Mouse (Mus musculus) megakaryocyte progenitor cell, adult 5-6 weeks (primary cell): Measurements from ENCODE around the gene Selplg. TPM values are rescaled to one million over a fixed set of nuclear protein-coding genes. Genes with fewer than 3 reads are reported as not detected.
A peak's percentile ranks its signal among the peaks of the same experiment; 100 is the strongest.

Experiments
- ATAC-seq: replicated peaks from 2 replicates; pipeline ENCODE4 v1.8.0; 2016; ENCODE audit warnings: mild to moderate bottlenecking, moderate TSS enrichment, inconsistent platforms; ENCODE audit not compliant: poor library complexity
- total RNA-seq, 2 experiments: library from RNA; stranded (forward) in 1 of 2; stranded (reverse) in 1 of 2; fragments of 157-497, 149-512 nt in 1 of 2; fragments of 200-1000 nt in 1 of 2; gene quantifications; 2 replicates each; pipeline versions ENCODE4 v1.2.3 to v1.2.4; 2015 to 2017

Gene Selplg
- total RNA-seq, 2 experiments from 2014 or later: 99.0 to 244 TPM

DNA sequence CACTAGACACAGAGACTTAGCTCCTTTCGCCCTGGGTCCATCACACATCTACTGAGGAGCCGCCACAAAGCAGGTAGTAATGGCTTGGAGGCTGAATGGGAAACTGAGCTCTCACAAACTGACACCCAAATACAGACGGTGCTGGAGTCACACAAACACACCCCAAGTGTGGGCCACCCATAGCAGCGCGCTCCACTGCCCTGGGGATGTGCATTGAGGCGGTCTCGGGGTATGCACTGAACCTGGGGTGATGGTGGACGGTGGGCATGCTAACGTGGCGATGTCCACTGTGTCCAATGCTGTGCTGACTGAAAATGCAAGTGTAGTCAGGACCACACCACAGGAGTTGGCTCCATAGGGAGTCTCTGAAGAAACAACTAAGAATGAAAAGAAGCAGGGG is 22.7 kb upstream of the Selplg start:
- ATAC-seq: no peak

DNA sequence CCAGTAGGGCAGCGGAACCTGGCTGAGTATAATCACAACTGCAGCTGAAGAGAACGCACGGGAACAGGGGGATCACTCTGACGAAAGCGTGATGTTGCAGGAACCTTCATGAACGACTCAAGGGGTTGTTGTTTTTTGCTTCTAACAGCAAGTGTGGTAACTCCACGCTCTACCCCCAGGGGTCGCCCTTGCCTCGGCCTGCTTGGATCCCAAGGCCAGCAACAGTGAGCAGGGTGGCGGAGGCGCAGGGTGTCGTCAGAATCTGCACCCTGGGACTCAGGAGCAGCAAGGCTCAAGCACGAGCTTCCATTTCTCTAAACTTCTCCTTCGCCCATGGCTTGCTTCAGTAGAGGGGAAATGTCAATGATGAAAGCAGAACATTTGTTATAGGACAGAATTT is 22.1 kb upstream of the Selplg start:
- peak; percentile 78 for ATAC-seq

GRCm38 (mm10) chr5:113853541-113853940 is 21.1 kb upstream of the Selplg start:
- no peak for ATAC-seq

DNA sequence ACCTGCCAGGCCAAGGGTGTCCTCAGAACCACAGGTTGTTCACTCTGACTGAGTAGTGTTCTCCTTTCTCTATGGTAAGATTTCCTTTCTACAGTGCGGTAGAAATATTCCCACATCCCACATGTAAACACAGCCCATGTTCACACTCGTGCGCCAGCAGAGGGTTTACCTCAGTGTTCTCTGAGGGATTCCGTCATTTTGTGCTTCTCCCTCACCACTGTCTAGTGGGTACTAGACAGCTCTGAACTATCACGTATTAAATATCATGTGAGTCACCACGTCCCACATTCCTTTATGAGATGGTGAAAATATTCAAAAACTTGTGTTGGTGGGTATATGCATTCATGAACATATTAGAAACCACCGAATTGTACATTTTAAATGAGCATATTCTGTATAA is 20.0 kb upstream of the Selplg start:
- ATAC-seq: no peak

GRCm38 (mm10) chr5:113850680-113851230 is 18.3 kb upstream of the Selplg start:
- ATAC-seq: peak; percentile 75

DNA sequence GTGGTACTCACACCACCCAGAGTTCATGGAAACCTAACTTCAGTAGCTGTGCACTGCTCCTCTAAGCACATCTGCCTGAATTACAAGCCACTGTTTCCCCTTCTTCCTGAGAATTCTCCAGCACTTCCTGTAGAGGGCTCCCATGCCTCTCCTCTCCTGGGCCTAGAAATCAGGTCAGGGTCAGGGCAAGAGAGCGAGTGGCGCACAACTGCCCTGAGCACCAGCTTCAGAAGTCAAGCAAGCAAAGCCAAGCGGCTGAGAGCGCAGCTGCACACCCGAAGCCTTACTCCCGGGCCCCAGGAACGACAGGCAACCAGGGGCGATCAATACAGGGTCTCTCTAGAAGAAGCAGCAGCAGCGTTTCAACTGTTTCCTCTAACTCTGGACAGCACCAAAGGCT is 15.2 kb upstream of the Selplg start:
- ATAC-seq: no peak

- ATAC-seq: peak; percentile 62
Measured at GRCm38 (mm10) chr5:113846656-113847055, 14.2 kb upstream of the Selplg start.

DNA sequence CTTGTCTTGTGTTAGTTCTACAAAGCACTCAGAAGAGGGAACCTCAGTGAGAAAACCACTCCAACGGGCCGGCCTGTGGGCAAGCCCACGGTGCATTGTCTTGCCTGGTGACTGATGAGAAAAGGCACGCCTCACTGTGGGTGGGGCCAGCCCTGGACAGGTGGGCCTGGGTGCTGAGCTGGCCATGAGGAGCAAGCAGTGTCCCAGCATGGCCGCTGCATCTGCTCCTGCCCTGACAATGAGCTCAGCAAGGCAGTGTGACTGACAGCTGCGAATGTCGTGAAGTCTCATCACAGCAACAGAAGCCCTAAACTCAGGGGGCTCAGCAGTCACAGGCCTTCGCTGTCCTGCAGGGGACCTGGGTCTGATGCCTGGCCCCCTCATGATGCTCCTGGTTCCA is 13.2 kb upstream of the Selplg start:
- ATAC-seq: no peak

GRCm38 (mm10) chr5:113844721-113845120 is 12.3 kb upstream of the Selplg start:
- ATAC-seq: peak; percentile 60

DNA sequence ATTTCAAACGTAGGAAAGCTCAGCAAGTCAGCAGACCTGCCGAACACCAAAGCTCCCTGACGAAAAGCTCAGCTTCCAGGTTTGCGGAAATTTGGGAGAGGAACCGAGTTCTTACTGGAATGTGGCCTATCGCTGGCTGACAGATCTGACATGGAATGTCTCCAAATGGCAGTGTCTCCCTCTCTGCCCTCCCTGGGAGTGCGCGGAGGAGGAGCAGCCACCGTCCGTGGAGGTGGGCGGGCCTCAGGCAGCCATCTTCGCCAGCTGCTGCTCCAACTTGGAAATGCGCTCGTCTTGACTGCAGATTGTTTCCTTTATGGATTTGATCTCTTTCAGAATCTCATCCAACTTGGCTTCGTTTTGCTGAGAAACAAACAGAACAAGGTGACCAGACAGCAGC is 11.7 kb upstream of the Selplg start:
- no peak for ATAC-seq

DNA sequence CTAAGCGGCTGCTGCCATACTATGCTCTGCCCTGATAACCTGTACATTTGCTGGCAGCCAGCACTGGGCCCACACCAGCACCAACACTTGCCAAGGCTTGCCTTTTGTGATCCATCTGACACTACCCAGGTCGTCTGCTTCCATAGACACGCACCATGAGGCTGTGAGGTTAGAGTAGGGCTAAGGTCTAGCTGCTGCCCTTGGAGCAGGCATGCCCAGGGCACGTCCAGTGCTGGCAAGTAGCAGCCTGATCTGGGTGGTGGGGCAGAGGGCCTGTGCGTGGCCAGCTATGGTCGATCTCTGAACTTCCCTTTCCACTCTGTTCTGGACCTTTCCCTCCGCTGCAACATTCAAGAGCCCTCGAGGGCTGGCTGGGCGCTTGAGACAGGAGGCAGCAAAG is 10.5 kb upstream of the Selplg start:
- ATAC-seq: no peak

DNA sequence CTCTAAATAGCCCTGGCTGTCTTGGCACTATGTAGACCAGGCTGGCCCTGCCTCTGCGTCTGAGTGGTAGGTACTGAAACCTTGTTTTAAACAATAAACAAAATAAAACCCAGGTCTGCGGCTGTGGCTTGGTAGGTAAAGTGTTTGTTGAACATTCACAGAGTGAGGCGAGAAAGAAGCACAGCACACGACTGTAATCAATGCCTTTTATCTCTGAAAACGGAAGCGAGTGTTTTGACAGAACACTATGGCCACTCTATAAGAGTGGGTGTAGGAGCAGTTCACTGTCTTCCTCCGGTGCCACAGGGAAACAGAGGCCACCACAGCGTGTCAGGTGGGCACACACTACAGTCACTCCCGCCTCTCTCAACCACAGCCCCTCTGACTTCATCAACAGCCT is 9.8 kb upstream of the Selplg start:
- peak; percentile 17 for ATAC-seq

GRCm38 (mm10) chr5:113841243-113842225 is 9.1 kb upstream of the Selplg start:
- ATAC-seq: peak; percentile 59

DNA sequence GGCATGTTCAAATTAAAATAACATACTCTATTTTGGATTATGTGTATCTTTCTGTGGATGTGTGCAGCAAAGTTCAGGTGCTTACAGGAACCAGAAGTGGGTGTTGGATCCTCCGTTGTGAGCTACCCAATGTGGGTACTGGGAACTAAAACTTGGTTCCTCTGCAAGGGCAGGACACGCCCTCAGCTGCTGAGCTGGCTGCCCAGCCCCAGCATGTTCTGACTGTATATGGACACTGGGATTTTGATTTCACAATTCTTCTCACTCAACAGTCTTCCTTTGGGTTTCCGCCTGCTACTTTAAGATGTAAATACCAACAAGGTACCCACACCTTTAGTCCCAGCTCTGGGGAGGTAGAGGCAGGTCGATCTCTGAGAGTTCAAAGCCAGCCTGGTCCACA is 8.0 kb upstream of the Selplg start:
- peak; percentile 24 for ATAC-seq

- peak; percentile 57 for ATAC-seq
Measured at GRCm38 (mm10) chr5:113836961-113837360, 4.5 kb upstream of the Selplg start.

- no peak for ATAC-seq
Measured at GRCm38 (mm10) chr5:113833316-113833947, 988 bp upstream of the Selplg start.

DNA sequence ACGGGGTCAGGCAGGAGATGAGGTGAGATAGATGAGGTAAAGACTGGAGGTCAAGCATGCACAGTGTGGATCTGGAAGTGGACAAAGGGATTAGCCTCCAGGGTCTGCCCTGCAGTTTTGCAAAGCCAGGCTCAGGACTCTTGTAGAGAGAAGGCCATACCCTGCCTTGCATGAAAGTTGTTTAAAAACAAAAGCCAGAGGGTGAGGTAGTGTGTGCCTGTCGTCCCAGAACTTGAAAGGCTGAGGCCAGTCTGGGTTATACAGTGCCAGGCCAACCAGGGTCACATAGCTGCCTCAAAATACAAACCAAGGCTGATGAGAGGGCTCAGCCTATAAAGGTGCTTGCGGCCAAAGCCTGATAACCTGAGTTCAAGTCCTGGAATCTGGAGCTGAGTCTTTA is 703 bp downstream of the Selplg start:
- ATAC-seq: no peak

GRCm38 (mm10) chr5:113830796-113831195 is 1.6 kb downstream of the Selplg start:
- no peak for ATAC-seq

DNA sequence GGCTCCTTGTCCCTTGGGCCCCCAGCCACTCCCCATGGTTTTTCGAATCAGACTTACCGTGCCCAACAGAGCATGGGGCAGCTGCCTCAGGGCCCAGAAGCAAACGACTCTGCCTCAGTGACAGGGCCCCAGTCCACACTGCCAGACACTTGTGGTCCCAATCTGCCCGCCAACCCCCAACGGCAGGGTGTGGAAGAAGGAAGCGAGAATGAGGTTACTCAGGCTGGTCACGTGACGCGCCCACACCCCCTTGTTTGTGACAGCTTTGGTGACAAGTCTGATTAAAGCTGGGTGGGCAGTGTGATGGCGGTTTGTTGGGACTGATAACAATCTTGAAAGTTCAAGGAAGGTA is 2.2 kb downstream of the Selplg start:
- peak; percentile 75 for ATAC-seq

- no peak for ATAC-seq
Measured at GRCm38 (mm10) chr5:113829566-113830291, 2.7 kb downstream of the Selplg start.

DNA sequence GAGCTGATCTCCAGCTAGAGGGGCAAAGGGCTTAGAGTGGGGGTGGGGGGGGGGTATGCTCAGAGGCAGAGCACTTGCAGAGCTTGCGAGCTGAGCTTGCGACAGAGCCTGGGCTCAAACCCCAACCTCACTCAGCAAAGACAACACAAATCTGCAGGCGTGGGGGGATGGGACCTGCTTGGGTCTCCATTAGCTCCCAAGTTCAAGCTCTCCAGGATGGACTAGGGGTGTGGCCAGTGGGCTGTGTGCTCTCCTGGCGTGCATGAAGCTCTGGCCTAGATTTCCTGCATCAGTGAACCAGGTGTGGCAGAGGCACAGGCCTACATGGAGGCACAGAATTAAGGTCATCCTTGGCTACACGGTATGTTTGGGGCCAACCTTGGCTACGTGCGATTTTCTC is 4.0 kb downstream of the Selplg start:
- peak; percentile 13; the same call in 1 of the 2 replicates for ATAC-seq
